In the genomic region with DNA sequence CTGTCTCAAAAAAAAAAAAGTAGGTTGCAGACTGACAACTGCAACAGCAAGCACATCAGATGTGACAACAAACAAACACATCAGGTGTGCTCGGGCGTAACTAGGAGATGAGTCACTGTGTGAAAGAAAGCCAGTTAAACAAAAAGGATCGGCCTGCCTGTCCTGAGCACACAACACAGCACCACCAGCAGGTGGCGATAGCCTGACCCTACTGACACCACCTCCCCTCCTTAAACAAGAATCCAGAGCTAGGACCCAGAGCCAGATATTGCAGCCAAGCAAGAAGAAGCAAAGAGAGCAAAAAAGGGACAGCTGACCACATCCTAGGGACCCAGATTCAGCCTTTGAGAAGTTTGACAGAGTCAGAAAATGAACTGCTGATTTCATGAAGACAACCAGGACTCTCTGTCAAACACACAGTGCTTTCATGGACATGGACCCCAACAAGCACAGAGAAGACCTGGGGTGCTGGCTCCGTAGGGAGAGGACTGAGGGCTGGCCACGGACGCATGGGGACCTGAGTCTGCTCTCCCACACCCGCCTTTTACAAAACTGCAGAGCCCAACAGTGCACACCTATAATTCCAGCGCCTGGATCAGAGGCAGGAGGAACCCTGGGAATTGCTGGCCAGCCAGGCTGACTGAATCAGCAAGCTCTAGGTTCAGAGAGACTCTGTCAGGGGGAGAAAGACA, we compare ENCODE assay signal across 8 mouse cellular contexts. TPM values are rescaled to one million over a fixed set of nuclear protein-coding genes. Genes with fewer than 3 reads are reported as not detected.
A peak's percentile ranks its signal among the peaks of the same experiment; 100 is the strongest.
DNase-seq lines count a peak whose midpoint lies in the region; ATAC-seq lines count a peak whose summit lies in the region.

No protein-coding gene starts in this region.

- WGBS in limb, embryonic 10.5 days, result 53% methylated on average over 9 of the region's 9 CpGs
- 48% methylated on average over 9 of the region's 9 CpGs for WGBS in neural tube, embryonic 13.5 days

- H3K36me3 ChIP-seq in limb, embryonic 10.5 days, result peaks cover 5% of the 10 kb centered on the region
- peaks cover 2% of the 10 kb centered on the region; the same call in 1 of the 2 replicates for H3K36me3 ChIP-seq in neural tube, embryonic 13.5 days

- H3K27me3 ChIP-seq in limb, embryonic 10.5 days (ENCODE audit: low read depth, poor library complexity, severe bottlenecking), result no peaks in the 10 kb centered on the region
- no peaks in the 10 kb centered on the region for H3K27me3 ChIP-seq in neural tube, embryonic 13.5 days

- peak; percentile 78 to 80 for ATAC-seq in hematopoietic stem cell, adult 5-6 weeks (replicated peaks in 1 of 2; ENCODE audit: insufficient read depth in 1 of 2, low FRiP score in 2 of 2, low TSS enrichment in 1 of 2, low read depth in 1 of 2, poor library complexity in 2 of 2, severe bottlenecking in 2 of 2)
- no peak for ATAC-seq in neural tube, embryonic 13.5 days (ENCODE audit: low read depth)

- H3K9me3 ChIP-seq in limb, embryonic 10.5 days (replicated peaks), result no peaks in the 10 kb centered on the region
- H3K9me3 ChIP-seq in neural tube, embryonic 13.5 days, result no peaks in the 10 kb centered on the region

- H3K4me1 ChIP-seq in limb, embryonic 10.5 days, result no peaks in the 10 kb centered on the region
- peaks cover 44% of the 10 kb centered on the region for H3K4me1 ChIP-seq in neural tube, embryonic 13.5 days (replicated peaks)

- H3K27ac ChIP-seq in limb, embryonic 10.5 days, result no peak overlapping the region
- H3K27ac ChIP-seq in neural tube, embryonic 13.5 days (replicated peaks), result 0 out of 2 replicates have a peak overlapping the region, but pooled peaks have one; percentile 7

- no peak overlapping the region for H3K9ac ChIP-seq in neural tube, embryonic 13.5 days

- DNase-seq in spleen, adult 18-20 months, result peak; percentile 13 to 40
- no peak for DNase-seq in spleen, adult 12 weeks (ENCODE audit: low spot score)
- DNase-seq in adrenal gland, adult 2 months, result peak; percentile 52
- DNase-seq in embryo, embryonic 10.5 days (ENCODE audit: low spot score), result peak; percentile 77
- DNase-seq in limb, embryonic 10.5 days (ENCODE audit: low spot score), result peak; percentile 65
- peak; percentile 75 for DNase-seq in yolk sac, embryonic 10.5 days (ENCODE audit: low spot score)

- no peak overlapping the region for H3K4me3 ChIP-seq in limb, embryonic 10.5 days
- H3K4me3 ChIP-seq in neural tube, embryonic 13.5 days, result no peak overlapping the region

- H3K4me2 ChIP-seq in neural tube, embryonic 13.5 days, result no peak overlapping the region

RNA-seq across cellular contexts. Expression of a gene that starts 28.1 kb away (rescaled TPM):
- total RNA-seq in adrenal gland, adult 2 months (2021), result 10 to 100 TPM; 21.8 to 22.5 TPM
- polyA plus RNA-seq in adrenal gland, adult 2 months (2012; rRNA removed), result 23.8 and 30.7 TPM in 2 replicates
- 4.7 and 6.5 TPM in 2 replicates for total RNA-seq in hematopoietic stem cell, adult 5-6 weeks (2017)
- polyA plus RNA-seq in limb, embryonic 10.5 days (2016; fragmentation: Nextera tagmentation; extraction: Ambion mirVana), result 20.9 and 22.1 TPM in 2 replicates
- polyA plus RNA-seq in neural tube, embryonic 13.5 days (2015; fragmentation: Nextera tagmentation; extraction: Ambion mirVana), result 25.9 and 28.3 TPM in 2 replicates

RNA-seq across cellular contexts. Expression of a gene that starts 48.9 kb away (rescaled TPM):
- total RNA-seq in adrenal gland, adult 2 months (2021), result 10 to 100 TPM; 24.2 to 25.2 TPM
- 8.5 and 10.2 TPM in 2 replicates for polyA plus RNA-seq in adrenal gland, adult 2 months (2012; rRNA removed)
- total RNA-seq in hematopoietic stem cell, adult 5-6 weeks (2017), result 23.8 and 27.2 TPM in 2 replicates
- 23.0 and 26.3 TPM in 2 replicates for polyA plus RNA-seq in limb, embryonic 10.5 days (2016; fragmentation: Nextera tagmentation; extraction: Ambion mirVana)
- polyA plus RNA-seq in neural tube, embryonic 13.5 days (2015; fragmentation: Nextera tagmentation; extraction: Ambion mirVana), result 32.7 and 35.1 TPM in 2 replicates

RNA-seq across cellular contexts. Expression of a gene that starts 54.1 kb away (rescaled TPM):
- 1 to 10 TPM; 2.5 to 5.1 TPM for total RNA-seq in adrenal gland, adult 2 months (2021)
- polyA plus RNA-seq in adrenal gland, adult 2 months (2012; rRNA removed), result 19.4 and 23.9 TPM in 2 replicates
- 70.3 and 75.4 TPM in 2 replicates for total RNA-seq in hematopoietic stem cell, adult 5-6 weeks (2017)
- 163 and 186 TPM in 2 replicates for polyA plus RNA-seq in limb, embryonic 10.5 days (2016; fragmentation: Nextera tagmentation; extraction: Ambion mirVana)
- polyA plus RNA-seq in neural tube, embryonic 13.5 days (2015; fragmentation: Nextera tagmentation; extraction: Ambion mirVana), result 29.6 and 32.2 TPM in 2 replicates

RNA-seq across cellular contexts. Expression of a gene that starts 55.7 kb away (rescaled TPM):
- total RNA-seq in adrenal gland, adult 2 months (2021), result 10 to 100 TPM; 16.3 to 18.1 TPM
- polyA plus RNA-seq in adrenal gland, adult 2 months (2012; rRNA removed), result 49.0 and 51.5 TPM in 2 replicates
- 3.3 and 8.1 TPM in 2 replicates for total RNA-seq in hematopoietic stem cell, adult 5-6 weeks (2017)
- 38.7 and 38.9 TPM in 2 replicates for polyA plus RNA-seq in limb, embryonic 10.5 days (2016; fragmentation: Nextera tagmentation; extraction: Ambion mirVana)
- 16.7 and 20.5 TPM in 2 replicates for polyA plus RNA-seq in neural tube, embryonic 13.5 days (2015; fragmentation: Nextera tagmentation; extraction: Ambion mirVana)
